Mouse (Mus musculus): ENCODE results near the gene Smad1.

GRCm38 (mm10) chr8:79372960-79373359 lies 26.4 kb downstream of the Smad1 start:
- TF ChIP-seq CTCF (IDR thresholded peaks at IDR 0.05; ENCODE audit: low read depth) (no peak), EP300 (IDR thresholded peaks at IDR 0.05; ENCODE audit: low read depth) (no peak)
